Mouse (Mus musculus): ENCODE results near the gene Dok5.

Dok5 gene

DNA sequence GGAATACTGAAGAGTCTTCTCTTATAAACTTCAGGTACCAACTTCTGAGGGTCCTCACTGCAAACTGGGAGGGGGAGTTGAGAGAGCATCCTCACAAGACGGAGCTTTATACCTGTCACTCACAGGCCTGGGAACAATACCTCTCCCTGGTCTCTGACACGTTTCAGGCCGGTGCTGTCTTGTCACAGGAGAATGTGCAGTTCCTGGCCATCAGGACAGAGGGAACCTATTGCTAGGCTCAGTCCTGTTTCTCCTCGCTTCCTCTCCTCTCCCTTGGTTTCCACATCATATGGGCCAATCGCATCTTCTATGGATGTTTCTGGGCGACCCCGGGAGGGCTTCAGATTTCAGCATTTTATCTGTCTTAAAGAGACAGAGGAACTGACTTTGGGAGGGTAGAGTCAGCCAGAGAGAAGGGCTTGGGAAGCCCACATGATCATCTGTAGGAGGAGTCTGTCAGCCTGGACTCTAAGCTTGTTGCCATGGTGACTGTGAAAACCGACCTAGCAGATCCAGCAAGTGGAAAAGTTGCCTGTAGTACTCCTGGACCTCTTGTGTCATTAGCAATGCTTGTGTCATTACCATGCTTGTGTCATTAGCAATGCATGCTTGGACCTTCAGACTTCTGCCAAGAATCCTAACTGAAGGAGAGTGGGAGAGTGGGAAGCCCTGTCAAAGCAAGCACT, 59.9 kb downstream of the Dok5 start:
- DNase-seq (ENCODE audit: extremely low spot score, low spot score): no peak

DNA sequence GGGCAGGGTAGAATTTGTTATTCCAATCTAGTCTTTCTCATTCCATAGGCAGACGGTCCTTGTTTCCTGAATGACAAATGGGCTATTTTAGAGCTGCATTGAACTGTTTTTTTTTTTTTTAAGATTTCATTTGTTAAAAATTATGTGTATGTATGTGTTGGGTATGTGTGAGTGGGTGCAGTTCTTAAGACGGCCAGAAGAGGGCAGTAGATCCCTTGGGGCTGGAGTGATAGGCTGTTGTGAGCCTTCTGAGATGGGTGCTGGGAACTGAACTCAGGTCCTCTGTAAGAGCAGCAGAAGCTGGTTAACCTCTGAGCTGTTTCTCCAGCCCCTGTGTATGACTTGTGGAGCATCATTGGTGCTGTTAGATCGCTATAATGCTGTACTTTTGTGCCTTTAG, 63.6 kb downstream of the Dok5 start:
- no peak for DNase-seq (ENCODE audit: extremely low spot score, low spot score)

DNA sequence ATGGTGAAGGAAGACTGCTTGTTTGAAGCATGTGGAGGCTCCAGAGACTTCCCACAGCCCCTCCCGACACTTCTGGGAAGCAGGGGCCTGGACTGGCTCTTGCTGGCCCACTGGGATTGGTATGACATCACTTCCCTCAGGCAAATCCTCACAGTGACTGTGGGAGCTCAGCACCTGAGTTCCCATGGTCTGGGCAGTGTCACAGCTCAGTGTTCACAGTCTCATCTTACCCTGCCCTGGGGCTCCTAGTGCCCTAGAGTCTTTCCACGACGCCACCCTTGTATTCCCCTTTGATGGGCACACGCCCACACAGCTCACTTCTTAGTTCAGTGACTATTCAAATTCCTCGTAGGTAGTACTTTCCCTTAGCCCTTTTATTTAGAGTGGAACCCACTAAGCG, 71.4 kb downstream of the Dok5 start:
- no peak for DNase-seq (ENCODE audit: extremely low spot score, low spot score)

DNA sequence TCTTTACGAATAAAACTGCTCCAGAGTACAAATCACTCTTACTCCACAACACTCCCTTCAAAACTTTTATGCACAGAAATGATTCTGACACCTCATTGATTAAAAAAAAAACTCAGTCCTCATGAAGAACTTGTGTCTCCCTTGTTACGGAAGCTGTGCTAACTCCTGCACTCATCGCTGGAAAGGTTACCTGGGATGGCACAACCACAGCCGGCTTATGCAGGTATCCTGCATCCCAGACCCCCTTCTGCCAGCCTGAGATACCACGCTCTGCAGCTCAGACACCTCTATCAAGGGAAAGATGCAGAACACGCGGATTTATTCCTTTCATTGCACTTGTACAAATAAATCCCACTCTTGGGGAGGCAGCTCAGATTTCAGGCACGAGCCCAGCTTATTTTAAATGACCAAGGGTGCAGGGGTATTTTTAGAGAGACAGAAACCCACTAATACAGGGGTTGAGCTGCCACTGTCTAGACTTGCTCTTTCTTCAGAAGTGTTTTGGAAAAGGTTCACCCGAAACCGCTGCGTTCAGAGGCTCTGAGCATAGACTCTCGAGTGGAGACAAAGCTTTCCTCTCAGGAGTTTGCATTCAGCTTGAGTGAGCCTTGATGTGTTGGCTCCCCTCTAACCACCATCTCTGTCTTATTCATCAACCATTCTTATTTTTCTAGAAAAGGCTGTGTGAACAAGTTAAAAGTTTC, 76.1 kb downstream of the Dok5 start:
- DNase-seq (ENCODE audit: extremely low spot score, low spot score): no peak

DNA sequence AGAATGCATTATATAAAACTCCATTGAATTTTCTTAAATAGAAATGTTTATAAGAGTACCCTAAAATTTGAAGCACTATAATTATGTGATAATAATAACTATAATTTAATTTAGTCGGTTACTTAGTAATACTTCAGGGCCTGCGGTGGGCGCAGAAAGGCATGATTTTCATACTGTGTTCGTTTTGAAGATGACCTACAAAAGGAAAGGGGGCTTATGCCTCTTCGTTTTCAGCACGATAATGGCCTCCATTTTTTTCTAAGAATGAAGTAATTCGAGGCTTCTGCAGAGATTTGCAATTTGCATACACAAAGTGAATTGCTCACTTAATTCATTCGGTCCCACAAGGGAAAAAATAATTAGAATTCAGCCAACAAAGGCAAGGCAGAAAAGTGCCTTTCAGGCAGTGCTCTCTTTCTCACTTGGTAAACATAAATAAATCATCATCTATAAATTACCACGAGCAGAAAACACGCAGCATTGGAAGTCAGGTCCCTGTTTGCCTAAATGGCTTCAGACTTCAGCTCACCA, 76.7 kb downstream of the Dok5 start:
- DNase-seq (ENCODE audit: extremely low spot score, low spot score): no peak

DNA sequence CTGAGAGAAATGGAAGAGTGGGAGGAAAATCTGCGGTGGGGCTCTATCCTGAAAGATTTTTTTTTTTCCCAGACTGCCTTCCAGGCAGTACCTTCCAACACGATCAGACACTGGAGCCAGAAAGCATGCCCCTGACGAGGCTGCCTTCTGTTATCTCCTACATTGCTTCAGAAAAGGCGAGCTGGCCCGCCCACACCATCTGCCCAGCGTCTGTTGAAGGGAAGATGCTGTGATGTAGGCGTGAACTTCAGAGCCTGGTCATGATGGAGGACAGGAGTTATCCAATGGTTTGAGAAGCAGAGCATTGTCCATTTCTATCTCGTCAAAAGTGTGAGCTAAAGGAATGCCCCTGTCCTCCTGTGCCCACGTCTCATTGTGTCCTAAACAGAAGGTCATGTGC, 79.7 kb downstream of the Dok5 start:
- no peak for DNase-seq (ENCODE audit: extremely low spot score, low spot score)

DNA sequence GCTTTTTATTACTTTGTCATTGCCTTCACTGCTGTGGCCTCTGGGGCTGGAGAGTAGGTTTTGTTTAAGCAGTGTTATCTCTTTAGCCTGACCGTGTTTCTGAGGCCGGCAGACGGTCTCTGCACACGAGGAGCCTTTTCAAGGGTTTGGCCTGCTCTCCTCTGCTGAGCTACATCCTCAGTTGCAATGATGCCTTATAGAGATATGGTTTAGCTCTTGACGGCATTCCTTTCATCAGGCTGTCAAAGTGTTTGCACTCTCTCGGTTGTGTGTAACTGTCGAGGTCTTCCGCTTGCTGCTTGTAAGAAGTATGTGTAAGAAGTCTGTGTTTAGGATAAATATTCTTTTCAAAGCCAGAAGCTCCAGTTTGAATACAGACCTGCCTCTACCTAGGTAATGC, 84.7 kb downstream of the Dok5 start:
- DNase-seq (ENCODE audit: extremely low spot score, low spot score): no peak

DNA sequence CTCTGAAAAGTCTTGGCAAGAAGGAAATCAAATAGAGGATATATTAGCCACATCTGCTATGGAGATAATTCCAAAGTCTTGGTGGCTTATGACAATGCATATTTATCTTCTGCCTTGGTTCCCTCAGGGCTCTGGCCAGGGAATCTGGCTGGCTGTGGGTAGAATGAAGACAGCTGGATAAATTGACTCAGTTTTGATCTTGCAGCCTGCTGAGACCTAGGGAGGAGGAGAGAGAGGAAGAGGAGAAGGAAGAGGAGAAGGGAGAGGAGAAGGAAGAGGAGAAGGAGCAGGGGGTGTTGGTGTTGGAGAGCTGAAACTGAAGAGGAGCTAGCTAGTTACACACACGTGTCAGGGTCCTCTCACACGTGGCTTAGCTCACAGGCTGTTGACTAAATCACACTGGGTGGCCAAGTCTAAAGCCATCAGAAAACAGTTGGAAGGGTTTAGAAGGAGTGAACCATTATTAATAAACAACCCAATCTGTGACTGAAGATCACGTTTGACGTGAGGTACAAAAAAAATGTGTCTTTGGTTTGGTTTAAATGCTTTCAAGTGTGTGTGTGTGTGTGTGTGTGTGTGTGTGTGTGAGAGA, 85.6 kb downstream of the Dok5 start:
- no peak for DNase-seq (ENCODE audit: extremely low spot score, low spot score)

DNA sequence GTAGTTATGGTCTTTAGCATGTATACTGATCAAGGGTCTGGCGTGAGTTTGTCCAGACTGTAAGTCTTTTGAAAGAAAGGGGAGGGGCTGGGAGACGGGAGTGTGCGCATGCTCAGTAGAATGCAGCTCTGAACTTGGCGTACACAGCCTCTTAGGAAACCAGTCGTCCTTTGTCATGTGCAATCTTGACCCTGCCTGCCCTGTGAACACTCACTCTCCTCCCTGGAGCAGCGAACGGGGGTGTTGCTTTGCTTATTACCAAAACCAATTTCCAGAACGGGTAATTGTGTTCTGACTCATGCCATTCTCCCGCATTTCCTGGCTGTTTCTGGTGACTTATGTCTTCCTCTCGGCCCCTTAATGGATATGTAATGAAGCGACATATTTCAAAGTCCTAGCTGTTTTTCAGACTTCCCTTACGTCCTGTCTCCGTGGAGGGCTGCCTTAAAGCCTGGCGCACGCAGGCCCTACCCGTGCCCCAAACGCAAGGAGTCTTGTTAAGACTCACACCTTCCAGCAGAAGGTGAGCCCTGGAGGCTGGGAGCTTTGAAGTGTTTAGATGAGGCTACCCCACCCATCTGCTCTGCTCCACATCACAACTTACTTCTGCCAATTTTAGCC, 95.3 kb downstream of the Dok5 start:
- peak; percentile 24 for DNase-seq (ENCODE audit: extremely low spot score, low spot score)

DNA sequence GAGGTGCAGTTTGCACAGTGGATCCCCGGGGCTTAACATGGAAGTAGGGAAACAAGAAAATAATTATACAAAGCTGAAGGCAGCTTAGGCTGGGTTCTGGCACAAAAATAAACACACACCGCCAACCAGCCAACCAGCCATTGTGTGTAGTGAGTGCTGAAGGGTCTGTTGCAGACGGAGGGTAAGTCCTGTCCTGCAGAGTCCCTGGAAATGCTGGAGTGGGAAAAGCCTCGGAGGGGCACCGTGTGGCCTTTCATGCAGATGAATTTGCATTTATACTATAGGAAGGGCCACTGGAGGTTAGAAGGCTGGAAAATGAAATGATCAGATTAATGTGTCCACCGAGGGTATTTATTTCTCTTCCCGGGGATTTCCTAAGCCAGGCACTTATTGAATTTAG, 97.2 kb downstream of the Dok5 start:
- no peak for DNase-seq (ENCODE audit: extremely low spot score, low spot score)

DNA sequence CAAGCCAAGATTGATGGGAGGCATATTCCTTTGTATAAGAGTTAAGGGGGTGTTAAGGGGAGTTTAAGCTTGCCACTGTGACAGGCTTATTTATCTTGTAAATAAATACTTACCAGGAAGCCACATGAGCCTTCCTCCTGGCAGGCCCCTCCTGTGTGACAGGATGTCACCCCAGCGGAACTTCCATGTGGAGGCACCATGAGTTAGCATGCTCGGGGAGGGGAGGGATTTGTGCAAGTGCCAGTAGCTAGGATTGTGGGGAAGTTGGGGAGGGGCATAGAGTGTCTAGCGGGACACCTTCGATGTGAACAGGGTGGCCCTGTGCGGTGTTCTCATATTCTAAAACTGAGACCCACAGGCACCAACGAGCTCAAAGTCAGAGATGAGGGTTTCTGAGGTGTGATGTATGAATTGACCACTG, 97.6 kb downstream of the Dok5 start:
- DNase-seq (ENCODE audit: extremely low spot score, low spot score): no peak

DNA sequence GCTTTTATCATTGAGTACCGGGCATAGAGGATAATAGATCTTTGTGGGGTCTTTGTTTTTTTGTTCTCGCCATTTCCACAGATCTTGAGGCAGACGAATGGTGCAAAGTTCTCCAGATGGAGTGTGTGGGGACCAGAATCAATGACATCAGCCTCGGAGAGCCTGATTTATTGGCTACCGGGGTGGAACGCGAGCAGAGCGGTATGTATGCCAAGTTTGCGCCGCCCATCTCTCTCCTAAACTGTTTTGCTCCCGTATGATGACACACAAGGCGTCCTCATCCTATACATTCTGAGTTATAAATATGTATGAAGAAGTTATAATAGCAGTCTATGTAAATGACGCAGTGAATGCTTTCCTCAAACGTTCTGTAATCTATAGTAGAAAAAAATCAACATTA, 98.4 kb downstream of the Dok5 start:
- no peak for DNase-seq (ENCODE audit: extremely low spot score, low spot score)

DNA sequence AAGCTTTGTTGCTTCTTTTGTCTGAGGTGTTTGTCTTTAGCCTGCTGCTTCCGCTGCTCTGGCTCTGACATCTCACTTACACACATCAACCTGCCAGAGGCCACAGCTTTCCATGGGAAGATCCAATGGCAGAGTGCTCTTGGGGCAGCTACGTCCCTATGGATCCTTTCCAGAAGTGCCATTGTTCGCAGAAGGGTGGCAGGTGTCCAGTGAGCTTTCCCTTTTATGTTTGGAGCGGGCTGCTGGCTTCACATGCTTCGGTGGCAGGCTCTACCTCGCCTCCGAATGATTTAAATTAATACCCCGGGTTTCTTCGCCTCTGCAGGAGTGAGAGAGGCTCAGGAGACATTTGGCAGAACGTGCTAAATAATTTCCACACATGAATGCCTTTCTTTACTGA, 105.3 kb downstream of the Dok5 start:
- DNase-seq (ENCODE audit: extremely low spot score, low spot score): no peak

DNA sequence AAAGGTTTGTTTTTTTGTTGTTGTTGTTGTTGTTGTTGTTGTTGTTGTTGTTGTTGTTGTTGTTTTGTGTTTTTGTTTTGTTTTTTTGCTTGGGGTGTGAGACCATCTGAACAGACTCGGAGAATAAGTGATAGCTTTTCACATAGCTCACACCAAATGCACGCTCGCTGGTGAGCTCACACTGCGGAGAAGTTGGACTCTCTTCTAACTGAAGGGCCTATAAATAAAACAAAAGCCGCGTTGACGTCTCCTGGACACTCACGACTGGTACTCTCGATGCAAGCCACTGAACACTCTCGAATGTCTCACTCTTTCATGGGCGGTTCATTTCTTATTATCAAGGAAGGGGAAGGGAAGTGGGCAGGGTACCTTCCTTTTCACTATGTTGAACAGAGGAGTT, 105.8 kb downstream of the Dok5 start:
- DNase-seq (ENCODE audit: extremely low spot score, low spot score): no peak

DNA sequence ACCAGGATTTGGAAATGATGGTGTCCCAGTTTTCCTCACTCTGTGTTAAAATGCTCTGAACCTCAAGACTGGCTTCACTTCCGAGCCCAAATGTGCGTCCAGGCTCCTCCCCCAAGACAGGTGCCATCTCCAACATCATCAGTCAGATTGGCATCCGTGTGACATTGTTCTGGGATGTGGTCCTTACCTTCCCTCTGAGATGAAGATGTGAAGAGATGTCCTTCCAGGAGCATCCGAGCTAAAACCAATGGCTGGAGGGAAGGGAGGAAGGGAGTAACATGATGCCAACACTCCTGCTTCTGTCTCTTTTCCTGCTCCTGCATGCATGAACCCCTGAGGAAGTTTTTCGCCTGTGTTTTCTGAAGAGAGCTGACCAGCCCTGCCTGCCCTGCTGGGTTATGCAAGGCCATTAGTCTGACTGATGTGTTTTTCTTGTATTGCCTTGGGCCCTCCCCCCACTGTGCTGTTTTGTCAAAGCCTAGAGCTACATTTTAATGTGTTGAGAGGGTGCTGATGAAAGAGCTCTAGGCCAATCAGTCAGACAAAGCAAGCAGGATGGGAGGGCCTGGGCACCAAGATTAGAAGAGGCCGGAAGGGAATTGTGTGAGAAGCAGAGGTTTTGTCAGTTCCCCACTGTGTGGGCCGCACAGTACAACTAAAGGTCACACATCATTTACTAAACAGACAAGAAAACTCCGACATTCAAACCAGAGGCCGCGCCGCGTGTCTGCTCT, 106.4 kb downstream of the Dok5 start:
- DNase-seq (ENCODE audit: extremely low spot score, low spot score): peak; percentile 80

DNA sequence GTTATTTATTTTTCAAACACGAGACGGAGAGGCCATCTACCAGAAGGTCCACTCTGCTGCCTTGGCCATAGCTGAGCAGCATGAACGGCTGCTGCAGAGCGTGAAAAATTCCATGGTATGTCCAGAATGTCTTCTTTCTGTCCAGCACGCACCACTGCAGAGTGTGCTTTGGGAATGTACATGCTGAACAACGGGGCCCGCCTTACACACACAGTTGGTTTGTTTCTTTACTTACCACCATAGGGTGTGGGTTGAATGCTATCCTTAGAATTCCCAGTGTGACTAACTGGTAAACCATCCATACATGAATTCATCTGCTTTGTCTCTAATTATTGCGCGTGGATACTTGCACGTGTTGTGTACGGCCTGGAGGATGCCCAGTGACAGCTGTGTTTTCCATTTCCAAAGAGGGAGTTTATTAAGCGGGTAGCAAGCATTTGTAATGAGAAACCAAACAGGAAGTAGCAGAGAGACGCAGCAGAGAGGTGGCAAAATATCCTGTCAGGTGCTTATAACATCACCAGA, 109.9 kb downstream of the Dok5 start:
- DNase-seq (ENCODE audit: extremely low spot score, low spot score): no peak

DNA sequence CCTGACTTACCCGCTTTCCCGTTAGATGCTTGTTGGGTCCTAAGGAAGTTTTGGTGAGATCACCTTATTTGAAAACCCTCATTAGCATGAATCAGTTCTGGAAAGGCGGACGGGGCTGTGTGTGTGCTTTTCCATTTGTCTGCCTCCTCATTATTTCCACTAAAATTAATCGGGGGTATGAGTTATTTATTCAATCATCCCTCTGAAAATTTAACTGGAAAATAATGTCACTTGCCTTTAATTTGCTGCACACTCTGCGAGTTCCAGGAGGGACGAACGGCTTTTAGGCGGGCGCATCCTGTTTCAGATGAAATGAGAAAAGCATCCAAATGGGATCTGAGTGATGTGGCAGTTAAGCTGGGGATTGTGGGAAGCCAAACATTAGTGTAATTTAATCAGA, 113.9 kb downstream of the Dok5 start:
- no peak for DNase-seq (ENCODE audit: extremely low spot score, low spot score)

DNA sequence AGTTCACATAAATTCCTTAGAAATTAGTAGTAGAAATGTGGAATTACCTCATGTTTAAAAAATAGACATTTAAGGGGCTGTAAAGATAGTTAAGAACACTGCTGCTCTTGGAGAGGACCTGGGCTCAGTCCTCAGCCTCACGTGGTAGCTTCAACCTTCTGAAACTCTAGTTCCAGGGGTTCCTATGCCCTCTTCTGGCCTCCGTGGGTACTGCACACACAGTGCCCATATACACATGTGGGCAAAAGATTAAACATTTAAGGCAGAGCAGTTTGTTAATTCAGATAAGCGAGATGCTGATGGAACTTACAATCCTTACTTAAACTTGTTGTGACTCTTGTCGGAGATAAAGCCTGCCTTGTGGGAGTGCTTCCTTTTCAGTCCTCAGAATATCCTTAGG, 118.5 kb downstream of the Dok5 start:
- no peak for DNase-seq (ENCODE audit: extremely low spot score, low spot score)

DNA sequence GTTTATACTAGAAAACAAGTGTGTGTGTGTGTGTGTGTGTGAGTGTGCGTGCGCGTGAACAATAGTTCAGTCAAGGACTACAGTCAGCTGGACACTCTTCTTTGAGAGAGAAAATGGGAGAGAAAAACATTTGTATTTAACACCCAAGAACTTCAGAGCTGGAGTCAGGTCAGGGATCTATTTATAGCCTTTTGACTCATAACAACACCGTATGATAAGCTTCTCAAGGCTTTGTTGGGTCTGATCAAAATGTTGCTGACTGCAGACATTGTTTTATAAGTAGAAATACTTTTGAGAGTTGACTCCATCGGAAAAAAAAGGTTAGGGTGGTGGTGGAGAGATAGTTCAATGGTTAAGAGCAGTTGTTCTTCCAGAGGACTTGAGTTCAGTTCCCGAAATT, 120.7 kb downstream of the Dok5 start:
- no peak for DNase-seq (ENCODE audit: extremely low spot score, low spot score)

DNA sequence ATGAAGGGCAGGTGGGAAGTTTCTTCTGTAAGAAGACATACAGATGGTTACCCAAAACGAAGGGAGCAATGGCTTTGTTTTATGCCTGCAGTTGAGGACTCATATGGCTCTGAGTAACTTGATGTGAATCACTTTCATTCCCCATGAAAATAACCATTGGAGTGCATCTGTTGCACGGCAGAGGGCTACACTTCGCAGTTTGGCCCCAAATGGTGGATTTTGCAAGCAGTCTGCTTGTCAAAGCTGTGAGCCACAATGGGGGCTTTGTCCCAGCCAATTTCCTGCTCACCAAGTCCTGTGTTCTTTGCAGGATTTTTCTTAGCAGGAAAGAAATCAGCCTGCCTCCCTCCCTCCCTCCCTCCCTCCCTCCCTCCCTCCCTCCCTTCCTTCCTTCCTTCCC, 123.6 kb downstream of the Dok5 start:
- DNase-seq (ENCODE audit: extremely low spot score, low spot score): no peak

DNA sequence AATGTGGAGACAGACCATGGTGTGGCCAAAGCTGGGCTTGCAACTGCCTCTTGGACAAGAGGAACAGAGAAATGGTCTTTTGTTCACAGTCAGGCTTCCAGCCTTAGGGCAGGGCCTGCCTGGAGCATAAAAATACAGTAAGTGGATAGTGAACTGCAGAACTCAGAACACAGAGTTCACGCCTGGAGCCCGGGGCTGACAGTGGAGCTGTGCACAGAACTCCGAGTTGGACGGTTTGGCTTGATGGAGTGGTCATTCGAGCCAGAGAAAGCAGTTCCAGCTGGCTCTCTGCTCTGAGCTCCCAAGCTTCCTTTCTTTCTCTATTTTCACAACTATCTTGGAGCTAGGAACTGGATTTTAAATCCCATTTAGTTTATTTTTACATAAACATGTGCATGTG, 124.5 kb downstream of the Dok5 start:
- DNase-seq (ENCODE audit: extremely low spot score, low spot score): no peak
